ENCODE assay signal across 10 mouse cellular contexts in genomic region chr11:59921265-59921664, GRCm38 (mm10). TPM values are rescaled to one million over a fixed set of nuclear protein-coding genes. Genes with fewer than 3 reads are reported as not detected.
A peak's percentile ranks its signal among the peaks of the same experiment; 100 is the strongest.
DNase-seq lines count a peak whose midpoint lies in the region; ATAC-seq lines count a peak whose summit lies in the region.
"Had no signal": no experiment of that assay in that cellular context is flagged by ENCODE, and none has a peak within 500 bp of the region (broad histone marks: within the 10 kb centered on the region; RNA-seq: fewer than 3 reads in every experiment).

No protein-coding gene starts in this region.

- DNase-seq in heart, embryonic 10.5 days (ENCODE audit: low spot score), result no peak
- DNase-seq in heart, postnatal 25 days (ENCODE audit: low spot score), result no peak
- peak; percentile 38 for DNase-seq in mesoderm, embryonic 11.5 days (ENCODE audit: low read depth, low spot score)
- no peak for DNase-seq in left cerebral cortex, postnatal 4 days
- DNase-seq in ovary, adult 18-20 months (ENCODE audit: low spot score), result no peak
- DNase-seq in spleen, postnatal 4 days (ENCODE audit: low spot score in 2 of 2), result no peak

- H3K27me3 ChIP-seq in heart, embryonic 10.5 days (ENCODE audit: insufficient read depth, poor library complexity, severe bottlenecking), result 0 out of 2 replicates have a peak, but pooled peaks cover 3% of the 10 kb centered on the region
- no peaks in the 10 kb centered on the region for H3K27me3 ChIP-seq in heart, embryonic 16.5 days (ENCODE audit: control insufficient read depth, insufficient read depth, low read length)
- peaks cover 4% of the 10 kb centered on the region; the same call in 1 of the 2 replicates for H3K27me3 ChIP-seq in limb, embryonic 12.5 days
- H3K27me3 ChIP-seq: midbrain, embryonic 12.5 days had no signal

- ATAC-seq in heart, embryonic 16.5 days (replicated peaks; ENCODE audit: extremely low read depth, insufficient read depth, low FRiP score), result 0 out of 2 replicates have a peak, but pooled peaks have one; percentile 20
- ATAC-seq in limb, embryonic 12.5 days (ENCODE audit: insufficient number of reproducible peaks, insufficient read depth, low FRiP score, low TSS enrichment, low read depth), result no peak
- ATAC-seq: hindbrain, postnatal 0 days had no signal

- 14% methylated on average over 7 of the region's 7 CpGs for WGBS in heart, embryonic 10.5 days
- 28% methylated on average over 7 of the region's 7 CpGs for WGBS in heart, embryonic 16.5 days
- WGBS in limb, embryonic 12.5 days, result 6% methylated on average over 7 of the region's 7 CpGs

- H3K4me1 ChIP-seq in heart, embryonic 10.5 days, result peaks cover 25% of the 10 kb centered on the region
- H3K4me1 ChIP-seq in heart, embryonic 16.5 days (ENCODE audit: control insufficient read depth, insufficient read depth, low read length), result peaks cover 8% of the 10 kb centered on the region
- H3K4me1 ChIP-seq in limb, embryonic 12.5 days (replicated peaks), result 0 out of 2 replicates have a peak, but pooled peaks cover 4% of the 10 kb centered on the region
- H3K4me1 ChIP-seq: midbrain, embryonic 12.5 days had no signal

- H3K9me3 ChIP-seq in heart, embryonic 10.5 days, result no peaks in the 10 kb centered on the region
- H3K9me3 ChIP-seq in heart, embryonic 16.5 days (replicated peaks; ENCODE audit: control insufficient read depth, low read length), result no peaks in the 10 kb centered on the region
- no peaks in the 10 kb centered on the region for H3K9me3 ChIP-seq in limb, embryonic 12.5 days
- H3K9me3 ChIP-seq: midbrain, embryonic 12.5 days had no signal

- no peak overlapping the region for H3K4me2 ChIP-seq in heart, embryonic 16.5 days (ENCODE audit: low read depth, low read length)
- no peak overlapping the region; the same call in 1 of the 2 replicates for H3K4me2 ChIP-seq in limb, embryonic 12.5 days
- H3K4me2 ChIP-seq: midbrain, embryonic 12.5 days had no signal

- intact Hi-C loops in heart, postnatal 25 days (cut with DNase I), result no loop called here
- intact Hi-C loops in left cerebral cortex, postnatal 4 days (cut with DNase I), result no loop called here

- H3K4me3 ChIP-seq in heart, embryonic 10.5 days, result 0 out of 2 replicates have a peak overlapping the region, but pooled peaks have one; percentile 19
- H3K4me3 ChIP-seq in heart, embryonic 16.5 days (ENCODE audit: low read length), result no peak overlapping the region
- H3K4me3 ChIP-seq in limb, embryonic 12.5 days (replicated peaks), result no peak overlapping the region
- H3K4me3 ChIP-seq: midbrain, embryonic 12.5 days had no signal

- no peaks in the 10 kb centered on the region for H3K36me3 ChIP-seq in heart, embryonic 10.5 days
- H3K36me3 ChIP-seq in heart, embryonic 16.5 days (ENCODE audit: control insufficient read depth, insufficient read depth), result no peaks in the 10 kb centered on the region
- H3K36me3 ChIP-seq in limb, embryonic 12.5 days, result no peaks in the 10 kb centered on the region
- H3K36me3 ChIP-seq: midbrain, embryonic 12.5 days had no signal

- no peak overlapping the region for H3K9ac ChIP-seq in heart, embryonic 16.5 days (ENCODE audit: low read length)
- 0 out of 2 replicates have a peak overlapping the region, but pooled peaks have one; percentile 18 for H3K9ac ChIP-seq in limb, embryonic 12.5 days (replicated peaks)
- H3K9ac ChIP-seq: midbrain, embryonic 12.5 days had no signal

- peak overlapping the region; percentile 32; the same call in 1 of the 2 replicates for H3K27ac ChIP-seq in heart, embryonic 10.5 days
- H3K27ac ChIP-seq in heart, embryonic 16.5 days (ENCODE audit: low read length), result no peak overlapping the region
- no peak overlapping the region for H3K27ac ChIP-seq in limb, embryonic 12.5 days
- H3K27ac ChIP-seq: hindbrain, postnatal 0 days; midbrain, embryonic 12.5 days had no signal

RNA-seq across cellular contexts. Expression of gene Med9, which starts 26.7 kb away (rescaled TPM):
- polyA plus RNA-seq in heart, embryonic 10.5 days (2016; fragmentation: Nextera tagmentation; extraction: Ambion mirVana), result 51.8 and 55.6 TPM in 2 replicates
- 10 to 100 TPM; 23.5 to 24.7 TPM for total RNA-seq in heart, postnatal 25 days (2021)
- 44.0 and 45.6 TPM in 2 replicates for polyA plus RNA-seq in heart, embryonic 16.5 days (2015; fragmentation: Nextera tagmentation; extraction: Ambion mirVana)
- polyA plus RNA-seq in limb, embryonic 12.5 days (2016; fragmentation: Nextera tagmentation; extraction: Ambion mirVana), result 37.7 and 40.7 TPM in 2 replicates
- total RNA-seq in left cerebral cortex, postnatal 4 days (2021), result 10 to 100 TPM; 23.8 to 25.2 TPM

RNA-seq across cellular contexts. Expression of gene Rasd1, which starts 43.5 kb away (rescaled TPM):
- 12.2 and 17.4 TPM in 2 replicates for polyA plus RNA-seq in heart, embryonic 10.5 days (2016; fragmentation: Nextera tagmentation; extraction: Ambion mirVana)
- total RNA-seq in heart, postnatal 25 days (2021), result 1 to 10 TPM; 6.4 to 6.5 TPM
- polyA plus RNA-seq in heart, embryonic 16.5 days (2015; fragmentation: Nextera tagmentation; extraction: Ambion mirVana), result 7.7 and 9.0 TPM in 2 replicates
- polyA plus RNA-seq in limb, embryonic 12.5 days (2016; fragmentation: Nextera tagmentation; extraction: Ambion mirVana), result 1.5 and 1.7 TPM in 2 replicates
- total RNA-seq in left cerebral cortex, postnatal 4 days (2021), result 1 to 10 TPM; 1.3 to 1.5 TPM
